Mouse (Mus musculus): ENCODE results near the gene Rint1. TPM values are rescaled to one million over a fixed set of nuclear protein-coding genes. Genes with fewer than 3 reads are reported as not detected.

The Rint1 gene
- polyA plus RNA-seq, 1 experiment, result 14.0 TPM

- Histone ChIP-seq H3K27ac (ENCODE audit: insufficient read depth, low read depth, low read length) (no peak overlapping the region), H3K27me3 (replicated peaks; ENCODE audit: control insufficient read depth, insufficient read depth, low read length) (no peaks in the 10 kb centered on the region), H3K4me1 (ENCODE audit: control insufficient read depth, insufficient read depth, low read length) (no peaks in the 10 kb centered on the region), H3K4me3 (ENCODE audit: insufficient read depth, low read depth, low read length) (no peak overlapping the region), H3K36me3 (ENCODE audit: control insufficient read depth, insufficient read depth, low read length) (no peaks in the 10 kb centered on the region; the same call in 1 of the 2 replicates)
- DNase-seq, result no peak
- 96% methylated on average over 5 of the region's 5 CpGs for WGBS
- TF ChIP-seq CTCF (conservative IDR thresholded peaks at IDR 0.05; ENCODE audit: insufficient read depth, insufficient read length, low read depth, low read length) (no peak), POLR2A (IDR thresholded peaks at IDR 0.05; ENCODE audit: low read depth, low read length) (no peak)
Observed at GRCm38 (mm10) chr5:23764557-23764956, 23.0 kb upstream of the Rint1 start.

GRCm38 (mm10) chr5:23771105-23771504 is 16.4 kb upstream of the Rint1 start:
- no peak for TF ChIP-seq POLR2A (IDR thresholded peaks at IDR 0.05; ENCODE audit: low read depth, low read length)
- TF ChIP-seq CTCF (conservative IDR thresholded peaks at IDR 0.05; ENCODE audit: insufficient read depth, insufficient read length, low read depth, low read length), result no peak
- Histone ChIP-seq H3K4me1 (ENCODE audit: control insufficient read depth, insufficient read depth, low read length) (no peaks in the 10 kb centered on the region), H3K27ac (ENCODE audit: insufficient read depth, low read depth, low read length) (no peak overlapping the region), H3K27me3 (replicated peaks; ENCODE audit: control insufficient read depth, insufficient read depth, low read length) (no peaks in the 10 kb centered on the region), H3K4me3 (ENCODE audit: insufficient read depth, low read depth, low read length) (no peak overlapping the region), H3K36me3 (ENCODE audit: control insufficient read depth, insufficient read depth, low read length) (peaks cover 2% of the 10 kb centered on the region; the same call in 1 of the 2 replicates)
- no peak for DNase-seq
- WGBS, result 41% methylated on average over 8 of the region's 8 CpGs

GRCm38 (mm10) chr5:23774186-23774585 is 13.3 kb upstream of the Rint1 start:
- no peaks in the 10 kb centered on the region for H3K4me1 ChIP-seq (ENCODE audit: control insufficient read depth, insufficient read depth, low read length)
- H3K4me3 ChIP-seq (ENCODE audit: insufficient read depth, low read depth, low read length), result no peak overlapping the region
- 86% methylated on average over 6 of the region's 6 CpGs for whole genome bisulfite sequencing
- no peak for DNase-seq
- H3K27me3 ChIP-seq (replicated peaks; ENCODE audit: control insufficient read depth, insufficient read depth, low read length), result no peaks in the 10 kb centered on the region
- H3K36me3 ChIP-seq (ENCODE audit: control insufficient read depth, insufficient read depth, low read length), result peaks cover 2% of the 10 kb centered on the region; the same call in 1 of the 2 replicates
- no peak overlapping the region for H3K27ac ChIP-seq (ENCODE audit: insufficient read depth, low read depth, low read length)
- TF ChIP-seq CTCF (conservative IDR thresholded peaks at IDR 0.05; ENCODE audit: insufficient read depth, insufficient read length, low read depth, low read length) (no peak), POLR2A (IDR thresholded peaks at IDR 0.05; ENCODE audit: low read depth, low read length) (no peak)

GRCm38 (mm10) chr5:23780516-23780915 is 7.0 kb upstream of the Rint1 start:
- no peak for DNase-seq
- Histone ChIP-seq H3K4me3 (ENCODE audit: insufficient read depth, low read depth, low read length) (no peak overlapping the region), H3K27ac (ENCODE audit: insufficient read depth, low read depth, low read length) (no peak overlapping the region), H3K4me1 (ENCODE audit: control insufficient read depth, insufficient read depth, low read length) (0 out of 2 replicates have a peak, but pooled peaks cover 2% of the 10 kb centered on the region), H3K27me3 (replicated peaks; ENCODE audit: control insufficient read depth, insufficient read depth, low read length) (no peaks in the 10 kb centered on the region), H3K36me3 (ENCODE audit: control insufficient read depth, insufficient read depth, low read length) (no peaks in the 10 kb centered on the region)
- 84% methylated on average over 4 of the region's 4 CpGs for WGBS
- TF ChIP-seq POLR2A (IDR thresholded peaks at IDR 0.05; ENCODE audit: low read depth, low read length) (no peak), CTCF (conservative IDR thresholded peaks at IDR 0.05; ENCODE audit: insufficient read depth, insufficient read length, low read depth, low read length) (no peak)

DNA sequence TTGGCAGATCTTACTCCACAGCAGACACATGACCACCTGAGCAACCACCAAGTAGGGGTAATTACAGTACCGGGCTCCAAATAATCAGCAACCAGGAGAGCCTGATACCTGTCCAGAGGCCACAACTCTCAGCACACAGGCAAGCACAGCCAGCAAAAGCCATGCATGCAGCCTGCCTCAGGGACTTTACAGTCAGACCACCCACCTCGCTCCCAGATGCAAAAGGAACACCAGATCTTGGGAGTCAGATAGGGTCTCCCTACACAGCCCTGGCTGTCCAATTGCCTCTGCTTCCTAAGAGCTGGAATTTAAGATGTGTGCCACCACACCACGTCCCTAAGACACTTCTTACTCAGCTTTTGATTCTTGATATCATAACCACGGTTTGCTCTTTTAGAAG is 6.3 kb upstream of the Rint1 start:
- Histone ChIP-seq H3K27ac (ENCODE audit: insufficient read depth, low read depth, low read length) (no peak overlapping the region), H3K4me1 (ENCODE audit: control insufficient read depth, insufficient read depth, low read length) (0 out of 2 replicates have a peak, but pooled peaks cover 2% of the 10 kb centered on the region), H3K36me3 (ENCODE audit: control insufficient read depth, insufficient read depth, low read length) (no peaks in the 10 kb centered on the region), H3K4me3 (ENCODE audit: insufficient read depth, low read depth, low read length) (no peak overlapping the region), H3K27me3 (replicated peaks; ENCODE audit: control insufficient read depth, insufficient read depth, low read length) (no peaks in the 10 kb centered on the region)
- DNase-seq, result peak; percentile 50
- 71% methylated on average over 4 of the region's 4 CpGs for WGBS
- TF ChIP-seq CTCF (conservative IDR thresholded peaks at IDR 0.05; ENCODE audit: insufficient read depth, insufficient read length, low read depth, low read length), result no peak
- no peak for TF ChIP-seq POLR2A (IDR thresholded peaks at IDR 0.05; ENCODE audit: low read depth, low read length)

DNA sequence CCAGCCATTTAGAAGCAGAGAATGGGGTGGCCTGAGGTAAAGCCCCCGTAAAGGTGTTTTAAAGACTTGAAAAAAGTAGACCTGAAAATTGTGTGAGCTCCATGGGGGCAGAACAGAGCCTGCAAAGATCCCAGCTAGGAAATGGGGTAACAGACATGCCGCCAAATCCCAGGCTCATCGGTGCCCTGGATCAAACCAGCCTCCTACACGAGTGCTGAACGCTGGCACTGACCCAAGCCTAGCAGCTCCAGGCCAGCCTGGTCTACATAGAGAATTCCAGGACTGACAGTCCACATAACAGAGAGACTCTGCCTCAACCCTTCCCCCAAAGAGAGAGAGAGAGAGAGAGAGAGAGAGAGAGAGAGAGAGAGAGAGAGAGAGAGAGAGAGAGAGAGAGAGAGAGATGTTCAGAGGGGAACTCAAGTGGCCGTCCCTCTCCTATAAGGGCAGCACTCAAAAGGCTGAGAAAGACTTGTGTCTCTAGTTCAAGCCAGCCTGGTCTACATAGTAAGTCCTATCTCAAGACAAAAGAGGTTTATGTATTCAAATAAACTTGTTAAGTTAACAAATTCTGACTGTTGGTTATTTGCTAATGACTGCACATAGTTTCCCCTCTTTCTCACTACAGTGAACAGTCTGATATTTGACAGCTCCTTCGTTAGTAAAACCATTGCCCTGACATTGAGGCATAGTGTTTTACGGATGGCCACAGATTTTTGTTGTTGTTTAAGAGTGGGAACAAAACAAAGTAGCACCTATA is 5.3 kb upstream of the Rint1 start:
- H3K27me3 ChIP-seq (replicated peaks; ENCODE audit: control insufficient read depth, insufficient read depth, low read length), result no peaks in the 10 kb centered on the region
- no peak overlapping the region for H3K4me3 ChIP-seq (ENCODE audit: insufficient read depth, low read depth, low read length)
- DNase-seq, result no peak
- peaks cover 2% of the 10 kb centered on the region; the same call in 1 of the 2 replicates for H3K4me1 ChIP-seq (ENCODE audit: control insufficient read depth, insufficient read depth, low read length)
- no peaks in the 10 kb centered on the region for H3K36me3 ChIP-seq (ENCODE audit: control insufficient read depth, insufficient read depth, low read length)
- H3K27ac ChIP-seq (ENCODE audit: insufficient read depth, low read depth, low read length), result no peak overlapping the region
- 66% methylated on average over 8 of the region's 8 CpGs for WGBS
- TF ChIP-seq CTCF (conservative IDR thresholded peaks at IDR 0.05; ENCODE audit: insufficient read depth, insufficient read length, low read depth, low read length), result no peak
- no peak for TF ChIP-seq POLR2A (IDR thresholded peaks at IDR 0.05; ENCODE audit: low read depth, low read length)
